Mouse (Mus musculus): ENCODE measurements around the gene Znhit3. TPM values are rescaled to one million over a fixed set of nuclear protein-coding genes. Genes with fewer than 3 reads are reported as not detected.

Gene Znhit3
- polyA plus RNA-seq, 1 experiment from 2014 or later, result 78.3 TPM

- Histone ChIP-seq H3K27me3 (replicated peaks; ENCODE audit: control insufficient read depth, insufficient read depth, low read length) (no peaks in the 10 kb centered on the region), H3K4me1 (ENCODE audit: control insufficient read depth, insufficient read depth, low read length) (no peaks in the 10 kb centered on the region), H3K27ac (ENCODE audit: low read depth, low read length) (no peak overlapping the region), H3K36me3 (ENCODE audit: control insufficient read depth, insufficient read depth, low read length) (peaks cover 52% of the 10 kb centered on the region), H3K9ac (ENCODE audit: low read length) (no peak overlapping the region), H3K4me3 (ENCODE audit: low read depth, low read length) (no peak overlapping the region), H3K9me3 (replicated peaks; ENCODE audit: control insufficient read depth, low read length) (no peaks in the 10 kb centered on the region), H3K4me2 (ENCODE audit: low read length) (no peak overlapping the region)
- DNase-seq (ENCODE audit: low spot score) (no peak), ATAC-seq (no peak)
- WGBS, result 89% methylated on average over 11 of the region's 11 CpGs
These were observed 29.2 kb downstream of the Znhit3 start for GRCm38 (mm10) chr11:84886767-84887511.

- 93% methylated on average over 5 of the region's 5 CpGs for WGBS
- Histone ChIP-seq H3K27me3 (replicated peaks; ENCODE audit: control insufficient read depth, insufficient read depth, low read length) (no peaks in the 10 kb centered on the region), H3K4me1 (ENCODE audit: control insufficient read depth, insufficient read depth, low read length) (no peaks in the 10 kb centered on the region), H3K27ac (ENCODE audit: low read depth, low read length) (no peak overlapping the region), H3K36me3 (ENCODE audit: control insufficient read depth, insufficient read depth, low read length) (peaks cover 45% of the 10 kb centered on the region), H3K9ac (ENCODE audit: low read length) (no peak overlapping the region), H3K4me2 (ENCODE audit: low read length) (no peak overlapping the region), H3K4me3 (ENCODE audit: low read depth, low read length) (no peak overlapping the region), H3K9me3 (replicated peaks; ENCODE audit: control insufficient read depth, low read length) (no peaks in the 10 kb centered on the region)
- DNase-seq (ENCODE audit: low spot score) (no peak), ATAC-seq (no peak)
These were observed 29.9 kb downstream of the Znhit3 start for GRCm38 (mm10) chr11:84886236-84886635.

- DNase-seq (ENCODE audit: low spot score) (no peak), ATAC-seq (no peak)
- Histone ChIP-seq H3K9ac (ENCODE audit: low read length) (no peak overlapping the region), H3K36me3 (ENCODE audit: control insufficient read depth, insufficient read depth, low read length) (peaks cover 42% of the 10 kb centered on the region), H3K4me1 (ENCODE audit: control insufficient read depth, insufficient read depth, low read length) (peaks cover 3% of the 10 kb centered on the region; the same call in 1 of the 2 replicates), H3K4me2 (ENCODE audit: low read length) (no peak overlapping the region), H3K27me3 (replicated peaks; ENCODE audit: control insufficient read depth, insufficient read depth, low read length) (no peaks in the 10 kb centered on the region), H3K4me3 (ENCODE audit: low read depth, low read length) (no peak overlapping the region), H3K27ac (ENCODE audit: low read depth, low read length) (no peak overlapping the region), H3K9me3 (replicated peaks; ENCODE audit: control insufficient read depth, low read length) (no peaks in the 10 kb centered on the region)
- WGBS, result 79% methylated on average over 4 of the region's 4 CpGs
These were observed 30.9 kb downstream of the Znhit3 start for GRCm38 (mm10) chr11:84885238-84885637.

- Histone ChIP-seq H3K9me3 (replicated peaks; ENCODE audit: control insufficient read depth, low read length) (no peaks in the 10 kb centered on the region), H3K4me1 (ENCODE audit: control insufficient read depth, insufficient read depth, low read length) (peaks cover 7% of the 10 kb centered on the region), H3K27ac (ENCODE audit: low read depth, low read length) (no peak overlapping the region), H3K4me2 (ENCODE audit: low read length) (no peak overlapping the region), H3K27me3 (replicated peaks; ENCODE audit: control insufficient read depth, insufficient read depth, low read length) (no peaks in the 10 kb centered on the region), H3K36me3 (ENCODE audit: control insufficient read depth, insufficient read depth, low read length) (peaks cover 34% of the 10 kb centered on the region), H3K4me3 (ENCODE audit: low read depth, low read length) (no peak overlapping the region), H3K9ac (ENCODE audit: low read length) (no peak overlapping the region)
- DNase-seq (ENCODE audit: low spot score), result no peak
- ATAC-seq, result no peak
- 94% methylated on average over 7 of the region's 7 CpGs for WGBS
These were observed 33.8 kb downstream of the Znhit3 start for GRCm38 (mm10) chr11:84882346-84882745.

- Histone ChIP-seq H3K4me1 (ENCODE audit: control insufficient read depth, insufficient read depth, low read length) (peaks cover 7% of the 10 kb centered on the region), H3K4me3 (ENCODE audit: low read depth, low read length) (peak overlapping the region; percentile 88), H3K36me3 (ENCODE audit: control insufficient read depth, insufficient read depth, low read length) (peaks cover 26% of the 10 kb centered on the region), H3K27me3 (replicated peaks; ENCODE audit: control insufficient read depth, insufficient read depth, low read length) (no peaks in the 10 kb centered on the region), H3K9ac (ENCODE audit: low read length) (peak overlapping the region; percentile 92), H3K27ac (ENCODE audit: low read depth, low read length) (no peak overlapping the region), H3K4me2 (ENCODE audit: low read length) (peak overlapping the region; percentile 87), H3K9me3 (replicated peaks; ENCODE audit: control insufficient read depth, low read length) (no peaks in the 10 kb centered on the region)
- ATAC-seq (no peak), DNase-seq (ENCODE audit: low spot score) (no peak)
- WGBS, result 64% methylated on average over 9 of the region's 9 CpGs
These were observed 35.2 kb downstream of the Znhit3 start for GRCm38 (mm10) chr11:84880971-84881370.

GRCm38 (mm10) chr11:84880465-84880961, 35.7 kb downstream of the Znhit3 start:
- Histone ChIP-seq H3K36me3 (ENCODE audit: control insufficient read depth, insufficient read depth, low read length) (peaks cover 21% of the 10 kb centered on the region), H3K27ac (ENCODE audit: low read depth, low read length) (peak overlapping the region; percentile 83), H3K27me3 (replicated peaks; ENCODE audit: control insufficient read depth, insufficient read depth, low read length) (no peaks in the 10 kb centered on the region), H3K9ac (ENCODE audit: low read length) (peak overlapping the region; percentile 92), H3K4me1 (ENCODE audit: control insufficient read depth, insufficient read depth, low read length) (peaks cover 7% of the 10 kb centered on the region), H3K4me3 (ENCODE audit: low read depth, low read length) (peak overlapping the region; percentile 88), H3K4me2 (ENCODE audit: low read length) (peak overlapping the region; percentile 87), H3K9me3 (replicated peaks; ENCODE audit: control insufficient read depth, low read length) (no peaks in the 10 kb centered on the region)
- under 1% methylated on average over 24 of the region's 24 CpGs for WGBS
- peak; percentile 39 for DNase-seq (ENCODE audit: low spot score)
- peak; percentile 47 for ATAC-seq

- H3K36me3 ChIP-seq (ENCODE audit: control insufficient read depth, insufficient read depth, low read length), result peaks cover 15% of the 10 kb centered on the region
- H3K4me3 ChIP-seq (ENCODE audit: low read depth, low read length), result peak within 1 kb of the TSS; percentile 88
These were observed 36.2 kb downstream of the Znhit3 start, which contains the start of the genes Myo19 and Pigw for GRCm38 (mm10) chr11:84879772-84880464. TSS of gene Myo19 (plus strand) at chr11:84880148. TSS of gene Pigw (minus strand) at chr11:84880285.

GRCm38 (mm10) chr11:84879007-84879771, 37.0 kb downstream of the Znhit3 start:
- H3K4me1 ChIP-seq (ENCODE audit: control insufficient read depth, insufficient read depth, low read length), result peaks cover 7% of the 10 kb centered on the region
- DNase-seq (ENCODE audit: low spot score) (no peak), ATAC-seq (no peak; the same call in 1 of the 2 replicates)
- peaks cover 12% of the 10 kb centered on the region for H3K36me3 ChIP-seq (ENCODE audit: control insufficient read depth, insufficient read depth, low read length)
- WGBS, result 20% methylated on average over 7 of the region's 7 CpGs
- H3K4me3 ChIP-seq (ENCODE audit: low read depth, low read length), result peak overlapping the region; percentile 88
- H3K27me3 ChIP-seq (replicated peaks; ENCODE audit: control insufficient read depth, insufficient read depth, low read length), result no peaks in the 10 kb centered on the region
- peak overlapping the region; percentile 83 for H3K27ac ChIP-seq (ENCODE audit: low read depth, low read length)
- peak overlapping the region; percentile 92 for H3K9ac ChIP-seq (ENCODE audit: low read length)
- H3K4me2 ChIP-seq (ENCODE audit: low read length), result peak overlapping the region; percentile 87
- no peaks in the 10 kb centered on the region for H3K9me3 ChIP-seq (replicated peaks; ENCODE audit: control insufficient read depth, low read length)

More at GRCm38 (mm10) chr11:84879772-84880464, 36.2 kb downstream of the Znhit3 start, which contains the start of the genes Myo19 and Pigw:
- peak within 1 kb of the TSS; percentile 92 for H3K9ac ChIP-seq (ENCODE audit: low read length)
- peak within 1 kb of the TSS; percentile 83 for H3K27ac ChIP-seq (ENCODE audit: low read depth, low read length)
- peak within 1 kb of the TSS; percentile 87 for H3K4me2 ChIP-seq (ENCODE audit: low read length)
- H3K4me1 ChIP-seq (ENCODE audit: control insufficient read depth, insufficient read depth, low read length), result peaks cover 7% of the 10 kb centered on the region
- H3K9me3 ChIP-seq (replicated peaks; ENCODE audit: control insufficient read depth, low read length), result no peaks in the 10 kb centered on the region
- peak; percentile 88 for DNase-seq (ENCODE audit: low spot score)
- under 1% methylated on average over 63 of the region's 81 CpGs for WGBS
- peak; percentile 97 for ATAC-seq
- H3K27me3 ChIP-seq (replicated peaks; ENCODE audit: control insufficient read depth, insufficient read depth, low read length), result no peaks in the 10 kb centered on the region
